Mouse (Mus musculus) liver, embryonic 13.5 days (tissue): ENCODE measurements around the gene Pnn. TPM values are rescaled to one million over a fixed set of nuclear protein-coding genes. Genes with fewer than 3 reads are reported as not detected.
"Not testable (repeated sequence)": the region's sequence is repeated elsewhere in the genome, so short reads cannot be mapped to it uniquely, and the experiment has no call there.

Experiments
- ATAC-seq: fragments of 200-750 bp; cut with Nextera tagmentation; 2 replicates; pipeline ENCODE4 v1.8.0; 2017; ENCODE audit warnings: low read depth, mild to moderate bottlenecking, moderate number of reproducible peaks, moderate library complexity
- DNase-seq: peaks from one replicate; pipeline ENCODE4 v3.0.0; 2022
- H3K27ac ChIP-seq: fragments of 300-500 bp; sonication (generic); 2 replicates; pipeline ENCODE4 v1.5.1; 2015; ENCODE audit warnings: moderate library complexity, mild to moderate bottlenecking, inconsistent platforms
- H3K27me3 ChIP-seq: fragments of 300-500 bp; sonication (generic); 2 replicates; pipeline ENCODE4 v1.6.1; 2015; ENCODE audit warnings: mild to moderate bottlenecking, inconsistent platforms
- H3K36me3 ChIP-seq: fragments of 300-500 bp; sonication (generic); 2 replicates; pipeline ENCODE4 v1.6.1; 2015; ENCODE audit warnings: mild to moderate bottlenecking, inconsistent platforms
- H3K4me1 ChIP-seq: fragments of 300-500 bp; sonication (generic); replicated peaks from 2 replicates; pipeline ENCODE4 v1.6.1; 2015; ENCODE audit warnings: inconsistent platforms
- H3K4me2 ChIP-seq: fragments of 300-500 bp; sonication (generic); 2 replicates; pipeline ENCODE4 v1.6.1; 2015; ENCODE audit warnings: inconsistent platforms, mild to moderate bottlenecking, moderate library complexity
- H3K4me3 ChIP-seq: fragments of 300-500 bp; sonication (generic); replicated peaks from 2 replicates; pipeline ENCODE4 v1.5.1; 2015; ENCODE audit warnings: mild to moderate bottlenecking, inconsistent platforms
- H3K9ac ChIP-seq: fragments of 300-500 bp; sonication (generic); 2 replicates; pipeline ENCODE4 v1.6.1; 2015; ENCODE audit warnings: mild to moderate bottlenecking, inconsistent platforms
- H3K9me3 ChIP-seq: fragments of 300-500 bp; sonication (generic); replicated peaks from 2 replicates; pipeline ENCODE4 v1.6.1; 2016; ENCODE audit warnings: inconsistent platforms
- WGBS: fragments of 180-500 bp; shearing (Covaris S2); methylation state at CpG from one replicate; pipeline ENCODE4 v1.1.7; 2015; ENCODE audit not compliant: insufficient replicate concordance; 5-methylcytosine and 5-hydroxymethylcytosine counted together
- polyA plus RNA-seq: library from polyadenylated mRNA; unstranded; fragments of >200 nt; fragmentation: Nextera tagmentation; extraction: Ambion mirVana; gene quantifications from 2 replicates; pipeline ENCODE4 v1.2.1, GENCODE M21; 2015

Pnn gene
- polyA plus RNA-seq, 1 experiment from 2014 or later: 43.9 TPM

DNA sequence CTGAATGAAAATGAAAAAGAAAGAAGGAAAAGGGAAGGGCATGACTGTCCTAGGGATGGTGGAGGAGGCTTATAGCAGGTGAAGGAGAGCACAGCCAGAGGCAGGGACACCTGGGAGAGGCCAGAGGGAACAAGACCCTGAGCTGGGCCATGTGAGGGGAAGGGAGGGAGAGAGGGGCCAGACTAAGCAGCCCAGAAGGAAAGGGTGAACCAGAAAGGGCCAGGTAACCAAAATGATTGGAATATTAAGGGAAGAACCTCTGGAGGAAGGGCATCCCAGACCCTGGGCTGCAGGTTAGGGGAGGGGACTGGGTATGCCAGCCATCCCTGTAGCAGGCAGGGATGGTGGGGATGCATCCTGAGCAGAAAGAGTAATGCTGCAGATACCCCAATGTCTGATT lies 12.7 kb upstream of the Pnn start:
- Histone ChIP-seq H3K4me3 (no peak overlapping the region), H3K27me3 (no peaks in the 10 kb centered on the region), H3K27ac (no peak overlapping the region), H3K36me3 (peaks cover 67% of the 10 kb centered on the region), H3K9ac (peak overlapping the region; percentile 3; the same call in 1 of the 2 replicates), H3K9me3 (no peaks in the 10 kb centered on the region), H3K4me2 (0 out of 2 replicates have a peak overlapping the region, but pooled peaks have one; percentile 7), H3K4me1 (peaks cover 65% of the 10 kb centered on the region)
- ATAC-seq: no peak
- DNase-seq: no peak

DNA sequence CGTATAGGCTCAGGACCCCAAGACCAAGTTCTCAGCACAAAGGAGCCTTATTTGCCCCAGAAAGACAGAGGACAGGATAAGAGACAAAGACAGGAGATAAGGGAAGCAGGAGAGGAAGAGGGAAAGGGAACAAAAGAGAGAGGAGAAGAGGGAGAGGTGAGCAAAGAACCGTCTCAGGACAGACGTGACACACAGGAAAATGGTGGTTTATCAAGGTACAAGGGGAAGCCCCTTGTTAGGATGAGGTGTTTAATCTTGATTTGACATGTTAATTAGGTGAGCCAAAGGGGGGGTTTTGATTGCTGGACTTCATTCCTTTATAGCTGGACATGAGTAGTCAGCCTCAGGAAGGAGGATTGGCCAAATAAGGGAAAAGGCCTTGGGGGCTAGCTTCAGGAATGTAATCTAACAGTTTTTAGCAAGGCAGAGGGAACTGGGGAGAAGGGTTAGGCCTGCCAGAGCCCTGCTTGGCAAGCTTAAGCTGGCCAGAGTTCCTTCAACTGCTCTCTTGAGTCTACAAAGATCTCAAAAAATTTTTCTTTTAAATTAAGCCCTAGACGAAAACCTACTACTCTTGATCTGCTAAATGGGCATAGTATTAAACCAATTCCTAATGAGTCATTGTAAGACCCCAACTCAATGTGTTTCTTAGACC lies 11.4 kb upstream of the Pnn start:
- Histone ChIP-seq H3K27ac (no peak overlapping the region), H3K4me1 (peaks cover 78% of the 10 kb centered on the region), H3K9me3 (no peaks in the 10 kb centered on the region), H3K4me3 (no peak overlapping the region), H3K36me3 (peaks cover 63% of the 10 kb centered on the region), H3K27me3 (no peaks in the 10 kb centered on the region), H3K4me2 (no peak overlapping the region), H3K9ac (no peak overlapping the region)
- ATAC-seq (no peak), DNase-seq (no peak)
- WGBS: 57% methylated on average over 4 of the region's 4 CpGs

DNA sequence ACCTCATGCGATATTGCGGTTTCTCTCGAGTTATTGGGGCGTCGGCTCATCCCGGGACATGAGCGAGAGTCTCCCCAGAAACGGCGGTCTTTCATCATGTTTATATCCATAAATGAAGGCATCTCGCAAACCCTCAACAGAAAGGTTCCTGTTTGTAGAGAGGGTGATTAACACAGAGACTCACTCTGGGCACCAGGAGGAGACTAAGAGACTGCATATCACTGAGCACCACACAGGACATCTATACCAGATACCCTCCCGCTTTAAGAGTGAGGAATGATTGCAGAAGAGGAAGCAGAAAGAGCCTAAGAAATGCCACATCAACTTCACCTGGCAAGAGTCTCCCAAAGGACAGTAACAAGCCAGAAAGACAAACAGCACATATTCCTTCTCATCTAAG lies 10.5 kb upstream of the Pnn start:
- no peak overlapping the region for H3K27ac ChIP-seq
- 90% methylated on average over 11 of the region's 11 CpGs for WGBS
- no peaks in the 10 kb centered on the region for H3K9me3 ChIP-seq
- no peak overlapping the region for H3K4me3 ChIP-seq
- H3K9ac ChIP-seq: no peak overlapping the region
- H3K4me1 ChIP-seq: peaks cover 81% of the 10 kb centered on the region
- DNase-seq: no peak
- no peak for ATAC-seq
- H3K36me3 ChIP-seq: peaks cover 59% of the 10 kb centered on the region
- no peaks in the 10 kb centered on the region for H3K27me3 ChIP-seq
- no peak overlapping the region for H3K4me2 ChIP-seq

DNA sequence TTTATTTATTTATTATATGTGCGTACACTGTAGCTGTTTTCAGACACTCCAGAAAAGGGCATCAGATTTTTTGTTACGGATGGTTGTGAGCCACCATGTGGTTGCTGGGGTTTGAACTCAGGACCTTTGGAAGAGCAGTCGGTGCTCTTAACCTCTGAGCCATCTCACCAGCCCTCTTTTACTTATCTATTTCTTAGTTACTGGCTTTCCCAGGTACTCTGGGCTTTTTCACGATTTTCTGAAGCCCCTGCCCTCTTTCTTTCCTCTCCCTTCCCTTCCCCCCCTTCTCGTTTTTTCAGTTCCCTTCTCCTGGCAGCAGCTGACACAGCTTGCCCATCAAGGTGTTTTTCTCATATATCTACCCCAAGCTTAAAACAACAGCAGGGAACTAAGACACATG lies 8.4 kb upstream of the Pnn start:
- peaks cover 67% of the 10 kb centered on the region for H3K4me1 ChIP-seq
- H3K36me3 ChIP-seq: peaks cover 49% of the 10 kb centered on the region
- H3K9ac ChIP-seq, H3K27ac ChIP-seq, ATAC-seq, H3K4me2 ChIP-seq, H3K4me3 ChIP-seq, H3K9me3 ChIP-seq, DNase-seq, H3K27me3 ChIP-seq: not testable (repeated sequence)
- WGBS: 72% methylated on average over 5 of the region's 5 CpGs

DNA sequence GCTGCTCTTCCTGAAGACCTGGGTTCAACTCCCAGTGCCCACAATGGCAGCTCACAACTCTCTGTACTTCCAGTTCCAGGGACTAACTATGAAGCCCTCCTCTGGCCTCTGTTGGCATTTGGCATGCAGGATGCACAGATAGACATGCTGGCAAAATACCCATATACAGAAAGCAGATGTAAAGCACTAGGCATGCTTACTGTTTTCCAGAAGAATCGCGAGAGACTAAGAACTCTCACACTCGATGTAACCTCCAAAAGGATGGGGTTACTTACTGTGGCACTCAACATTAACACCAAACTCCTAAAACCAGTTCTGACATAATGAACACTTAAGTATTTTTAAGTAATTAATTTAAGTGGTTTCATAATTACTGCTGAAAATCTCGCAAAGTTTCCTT lies 6.4 kb upstream of the Pnn start:
- Histone ChIP-seq H3K4me1 (peaks cover 49% of the 10 kb centered on the region), H3K4me2 (peak overlapping the region; percentile 75), H3K27ac (peak overlapping the region; percentile 91), H3K9me3 (no peaks in the 10 kb centered on the region), H3K9ac (peak overlapping the region; percentile 95), H3K4me3 (peak overlapping the region; percentile 90), H3K27me3 (no peaks in the 10 kb centered on the region), H3K36me3 (peaks cover 39% of the 10 kb centered on the region)
- DNase-seq (no peak), ATAC-seq (no peak)
- 54% methylated on average over 4 of the region's 4 CpGs for WGBS

DNA sequence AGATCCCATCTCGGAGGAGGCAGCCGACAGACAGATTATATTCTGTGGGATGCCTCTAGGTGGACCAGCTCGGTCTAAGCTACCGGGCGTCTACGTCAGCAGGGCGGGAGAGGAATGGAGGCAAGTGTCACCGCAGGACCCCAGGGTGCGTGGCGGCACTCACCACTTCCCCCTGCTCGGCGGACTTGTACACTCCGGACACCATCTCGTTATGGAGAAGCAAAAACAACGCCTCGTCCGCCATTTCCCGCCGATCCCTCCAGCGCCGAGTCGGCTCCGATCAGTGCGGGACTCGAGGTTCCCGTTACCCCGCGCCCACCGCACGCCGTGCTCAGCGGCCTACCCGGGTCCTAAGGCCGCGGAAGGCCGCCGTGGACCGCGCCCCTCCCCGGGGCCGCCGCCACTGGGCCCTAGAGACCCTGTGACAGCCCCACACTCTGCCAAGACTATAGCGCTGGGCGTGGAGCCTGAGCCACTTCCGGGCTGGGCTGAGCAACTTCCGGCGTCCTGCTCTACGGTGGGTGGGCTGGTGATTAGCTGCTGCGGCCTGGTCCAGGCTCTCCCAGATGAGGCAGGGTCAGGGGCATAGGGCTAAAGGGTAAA lies 5.6 kb upstream of the Pnn start, which contains the start of gene Trappc6b:
Gene Trappc6b, minus strand, starts transcription at position 480 of the 603 bp plus-strand sequence.
- Histone ChIP-seq H3K36me3 (peaks cover 34% of the 10 kb centered on the region), H3K4me1 (peaks cover 51% of the 10 kb centered on the region), H3K27me3 (no peaks in the 10 kb centered on the region), H3K9ac (peak within 1 kb of the TSS; percentile 95), H3K27ac (peak within 1 kb of the TSS; percentile 91), H3K4me3 (peak within 1 kb of the TSS; percentile 90), H3K4me2 (peak within 1 kb of the TSS; percentile 75), H3K9me3 (no peaks in the 10 kb centered on the region)
- peak; percentile 95 for ATAC-seq
- peak; percentile 67 for DNase-seq
- WGBS: 0% methylated on average over 49 of the region's 49 CpGs

DNA sequence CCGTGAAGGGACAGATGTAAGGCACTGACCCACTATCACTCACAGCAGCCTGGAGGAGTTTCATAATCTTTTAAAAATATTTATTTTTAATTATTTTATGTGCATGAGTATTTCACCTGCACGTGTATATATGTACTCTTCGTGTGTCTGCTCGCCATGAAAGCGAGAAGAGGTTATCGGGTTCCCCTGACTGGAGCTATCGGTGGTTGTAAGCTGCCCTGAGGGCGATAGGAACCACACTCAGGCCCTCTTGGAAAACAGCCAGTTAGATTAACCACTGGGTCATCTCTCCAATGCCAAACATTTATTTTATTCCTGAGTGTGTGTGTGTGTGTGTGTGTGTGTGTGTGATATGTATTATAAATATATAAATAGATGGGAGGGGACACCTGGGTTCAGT lies 1.8 kb upstream of the Pnn start:
- no peak overlapping the region for H3K4me2 ChIP-seq
- no peak overlapping the region for H3K27ac ChIP-seq
- 80% methylated on average over 8 of the region's 8 CpGs for WGBS
- H3K27me3 ChIP-seq: no peaks in the 10 kb centered on the region
- ATAC-seq (no peak), DNase-seq (no peak)
- no peak overlapping the region for H3K4me3 ChIP-seq
- H3K9me3 ChIP-seq: no peaks in the 10 kb centered on the region
- H3K4me1 ChIP-seq: peaks cover 32% of the 10 kb centered on the region
- H3K36me3 ChIP-seq: peaks cover 18% of the 10 kb centered on the region
- H3K9ac ChIP-seq: no peak overlapping the region

DNA sequence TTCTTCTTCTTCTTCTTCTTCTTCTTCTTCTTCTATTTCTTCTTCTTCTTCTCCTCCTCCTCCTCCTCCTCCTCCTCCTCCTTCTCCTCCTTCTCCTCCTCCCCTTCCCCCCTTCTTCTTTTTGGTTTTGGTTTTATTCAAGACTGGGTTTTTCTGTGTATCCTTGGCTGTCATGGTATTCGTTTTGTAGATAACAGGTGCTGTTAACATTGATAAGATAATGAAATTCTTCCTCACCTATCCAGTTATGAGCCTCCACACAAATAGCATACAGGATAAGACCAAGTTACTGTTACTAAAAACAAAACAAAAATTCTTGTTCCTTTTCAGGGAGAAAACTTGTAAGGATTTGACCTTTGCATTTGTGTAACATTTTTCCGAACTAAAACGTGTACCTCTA lies 908 bp upstream of the Pnn start:
- DNase-seq (no peak), ATAC-seq (no peak)
- Histone ChIP-seq H3K36me3 (peaks cover 27% of the 10 kb centered on the region), H3K4me1 (peaks cover 25% of the 10 kb centered on the region), H3K4me2 (peak overlapping the region; percentile 74), H3K27ac (peak overlapping the region; percentile 77), H3K9ac (peak overlapping the region; percentile 70), H3K27me3 (no peaks in the 10 kb centered on the region), H3K9me3 (no peaks in the 10 kb centered on the region), H3K4me3 (peak overlapping the region; percentile 100)
- WGBS: 37% methylated on average over 3 of the region's 3 CpGs

DNA sequence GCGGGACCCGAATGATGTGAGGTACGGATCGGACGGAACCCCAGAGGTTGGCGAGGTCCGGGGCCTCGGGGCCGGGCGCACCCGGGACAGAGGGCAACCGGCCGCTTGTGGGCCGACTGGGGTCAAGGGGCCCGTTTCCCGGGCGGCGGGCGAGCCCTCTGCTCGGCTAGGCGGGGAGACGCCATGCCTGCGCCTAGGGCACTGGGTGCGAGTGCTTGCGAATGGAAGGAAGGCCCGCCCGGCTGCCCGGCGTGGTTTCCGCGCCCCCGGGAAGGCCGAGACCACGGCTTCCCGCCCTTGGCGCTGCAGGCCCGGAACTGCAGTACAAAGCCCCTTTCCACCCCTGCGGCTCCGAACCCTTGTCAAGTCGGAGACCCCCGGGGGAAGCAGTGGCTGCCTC lies 411 bp downstream of the Pnn start:
- 0% methylated on average over 41 of the region's 41 CpGs for WGBS
- H3K9me3 ChIP-seq: no peaks in the 10 kb centered on the region
- ATAC-seq: peak; percentile 49
- peak overlapping the region; percentile 89 for H3K27ac ChIP-seq
- peak overlapping the region; percentile 99 for H3K9ac ChIP-seq
- peak overlapping the region; percentile 79 for H3K4me2 ChIP-seq
- no peak for DNase-seq
- H3K4me1 ChIP-seq: peaks cover 25% of the 10 kb centered on the region
- peaks cover 40% of the 10 kb centered on the region for H3K36me3 ChIP-seq
- H3K4me3 ChIP-seq: peak overlapping the region; percentile 100
- no peaks in the 10 kb centered on the region for H3K27me3 ChIP-seq

DNA sequence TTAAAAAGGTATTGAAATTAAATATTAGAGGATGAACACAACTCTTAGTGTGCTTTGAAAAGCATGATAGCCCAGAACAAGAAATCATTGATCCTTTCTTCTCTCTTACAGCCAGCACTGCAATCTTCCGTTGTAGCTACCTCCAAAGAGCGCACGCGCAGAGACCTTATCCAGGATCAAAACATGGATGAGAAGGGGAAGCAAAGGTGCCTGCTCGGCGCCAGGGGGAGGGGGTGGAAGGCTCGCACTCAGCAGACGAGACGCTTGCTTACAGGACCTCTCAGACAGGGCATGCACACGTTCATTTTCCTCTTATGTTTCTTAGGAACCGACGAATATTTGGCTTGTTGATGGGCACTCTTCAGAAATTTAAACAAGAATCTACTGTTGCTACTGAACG lies 2.1 kb downstream of the Pnn start:
- Histone ChIP-seq H3K36me3 (peaks cover 50% of the 10 kb centered on the region), H3K27me3 (no peaks in the 10 kb centered on the region), H3K9me3 (no peaks in the 10 kb centered on the region), H3K9ac (peak overlapping the region; percentile 99; the same call in 1 of the 2 replicates), H3K4me1 (peaks cover 25% of the 10 kb centered on the region), H3K4me2 (0 out of 2 replicates have a peak overlapping the region, but pooled peaks have one; percentile 79), H3K4me3 (peak overlapping the region; percentile 100; the same call in 1 of the 2 replicates), H3K27ac (no peak overlapping the region)
- ATAC-seq: no peak
- WGBS: 92% methylated on average over 13 of the region's 13 CpGs
- no peak for DNase-seq

DNA sequence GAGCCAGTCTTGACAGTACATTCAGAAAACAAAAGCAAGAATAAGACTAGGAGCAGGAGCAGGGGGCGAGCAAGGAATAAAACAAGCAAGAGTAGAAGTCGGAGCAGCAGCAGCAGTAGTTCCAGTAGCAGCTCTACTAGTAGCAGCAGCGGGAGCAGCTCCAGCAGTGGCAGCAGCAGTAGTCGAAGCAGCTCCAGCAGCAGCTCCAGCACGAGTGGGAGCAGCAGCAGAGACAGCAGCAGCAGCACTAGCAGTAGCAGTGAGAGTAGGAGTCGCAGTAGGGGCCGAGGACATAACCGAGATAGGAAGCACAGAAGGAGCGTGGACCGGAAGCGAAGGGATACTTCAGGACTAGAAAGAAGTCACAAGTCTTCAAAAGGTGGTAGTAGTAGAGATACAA lies 5.6 kb downstream of the Pnn start:
- H3K36me3 ChIP-seq: peaks cover 58% of the 10 kb centered on the region
- no peak for DNase-seq
- WGBS: 88% methylated on average over 11 of the region's 11 CpGs
- H3K27me3 ChIP-seq: no peaks in the 10 kb centered on the region
- ATAC-seq: no peak
- H3K9ac ChIP-seq: no peak overlapping the region
- H3K4me1 ChIP-seq: peaks cover 13% of the 10 kb centered on the region
- H3K9me3 ChIP-seq: no peaks in the 10 kb centered on the region
- no peak overlapping the region for H3K4me2 ChIP-seq
- H3K4me3 ChIP-seq: no peak overlapping the region
- no peak overlapping the region for H3K27ac ChIP-seq

DNA sequence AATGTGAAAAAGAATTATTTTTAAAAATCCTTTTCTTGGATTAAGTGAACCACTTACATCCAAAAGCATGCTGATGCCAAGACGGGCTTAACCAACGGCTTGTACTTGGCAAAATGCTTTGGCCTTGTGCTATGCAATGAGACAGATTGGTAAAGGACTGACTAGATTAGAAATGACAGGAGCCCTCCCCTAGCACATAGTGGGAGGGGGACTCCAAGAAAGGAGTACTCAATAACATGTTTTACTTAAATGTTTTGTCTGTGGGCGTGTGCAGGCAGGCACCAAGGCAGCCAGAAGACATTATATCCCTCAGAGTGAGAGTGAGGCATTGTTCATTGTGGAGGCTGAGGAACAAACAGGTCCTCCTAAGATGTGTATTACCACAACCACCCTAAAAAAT lies 7.4 kb downstream of the Pnn start:
- ATAC-seq: no peak
- Histone ChIP-seq H3K27me3 (no peaks in the 10 kb centered on the region), H3K9ac (no peak overlapping the region), H3K9me3 (no peaks in the 10 kb centered on the region), H3K4me1 (no peaks in the 10 kb centered on the region), H3K27ac (no peak overlapping the region), H3K36me3 (peaks cover 47% of the 10 kb centered on the region), H3K4me3 (no peak overlapping the region), H3K4me2 (no peak overlapping the region)
- WGBS: 77% methylated on average over 3 of the region's 3 CpGs
- no peak for DNase-seq
